Mouse (Mus musculus) liver, embryonic 16.5 days (tissue): ENCODE data around the gene St8sia1. TPM values are rescaled to one million over a fixed set of nuclear protein-coding genes. Genes with fewer than 3 reads are reported as not detected.
"Not testable (repeated sequence)": the region's sequence is repeated elsewhere in the genome, so short reads cannot be mapped to it uniquely, and the experiment has no call there.

ENCODE experiments used
- ATAC-seq: fragments of 200-750 bp; cut with Nextera tagmentation; 2 replicates; pipeline ENCODE4 v1.8.0; 2017; ENCODE audit warnings: low read depth, mild to moderate bottlenecking, moderate number of reproducible peaks, moderate library complexity
- H3K27ac ChIP-seq: fragments of 300-500 bp; sonication (generic); 2 replicates; pipeline ENCODE4 v1.5.1; 2014; ENCODE audit warnings: mild to moderate bottlenecking, low read length
- H3K27me3 ChIP-seq: fragments of 300-500 bp; sonication (generic); 2 replicates; pipeline ENCODE4 v1.6.1; 2014; ENCODE audit warnings: low read depth, low read length, mixed read lengths; ENCODE audit not compliant: control insufficient read depth, insufficient read depth
- H3K36me3 ChIP-seq: fragments of 300-500 bp; sonication (generic); 2 replicates; pipeline ENCODE4 v1.6.1; 2014; ENCODE audit warnings: mild to moderate bottlenecking; ENCODE audit not compliant: control insufficient read depth, insufficient read depth
- H3K4me1 ChIP-seq: fragments of 300-500 bp; sonication (generic); 2 replicates; pipeline ENCODE4 v1.6.1; 2014; ENCODE audit warnings: low read depth, low read length, mixed read lengths; ENCODE audit not compliant: control insufficient read depth
- H3K4me2 ChIP-seq: fragments of 300-500 bp; sonication (generic); 2 replicates; pipeline ENCODE4 v1.6.1; 2014; ENCODE audit warnings: low read depth, low read length, mixed read lengths
- H3K4me3 ChIP-seq: fragments of 300-500 bp; sonication (generic); 2 replicates; pipeline ENCODE4 v1.5.1; 2014; ENCODE audit warnings: low read depth, mild to moderate bottlenecking, low read length
- H3K9ac ChIP-seq: fragments of 300-500 bp; sonication (generic); 2 replicates; pipeline ENCODE4 v1.6.1; 2014; ENCODE audit warnings: low read depth, low read length
- H3K9me3 ChIP-seq: fragments of 300-500 bp; sonication (generic); replicated peaks from 2 replicates; pipeline ENCODE4 v1.6.1; 2016; ENCODE audit warnings: low read length; ENCODE audit not compliant: control insufficient read depth
- WGBS: fragments of 180-500 bp; shearing (Covaris S2); extraction: QIAGEN DNeasy Blood & Tissue Kit; methylation state at CpG from one replicate; pipeline ENCODE4 v1.1.7; 2014; ENCODE audit not compliant: insufficient replicate concordance; 5-methylcytosine and 5-hydroxymethylcytosine counted together
- polyA plus RNA-seq: library from polyadenylated mRNA; unstranded; fragments of >200 nt; fragmentation: Nextera tagmentation; extraction: Ambion mirVana; gene quantifications from 2 replicates; pipeline ENCODE4 v1.2.1, GENCODE M21; 2015

Gene St8sia1
- polyA plus RNA-seq, 1 experiment from 2014 or later, result 0.05 TPM

DNA sequence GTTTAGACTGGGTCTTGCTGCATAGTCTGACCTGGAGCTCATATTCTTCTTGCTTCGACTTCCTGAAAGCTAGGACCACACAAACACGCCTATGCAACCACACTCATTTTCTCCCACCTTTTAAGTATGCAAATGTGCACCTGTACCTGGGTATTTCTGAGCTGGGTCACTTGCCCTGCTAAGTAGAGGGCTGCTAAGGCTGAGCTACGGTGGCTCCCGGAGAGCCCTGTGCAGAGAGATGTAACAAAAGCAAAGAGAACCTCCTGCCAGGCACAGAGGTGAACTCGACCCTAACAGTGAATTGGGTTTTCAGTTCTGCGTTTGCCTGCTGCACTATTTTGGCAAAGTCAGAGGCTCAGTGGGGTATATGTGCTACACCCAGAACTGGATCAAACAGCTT lies 23.4 kb upstream of the St8sia1 start:
- Histone ChIP-seq H3K27me3 (no peaks in the 10 kb centered on the region), H3K4me3 (no peak overlapping the region), H3K4me2 (no peak overlapping the region), H3K4me1 (no peaks in the 10 kb centered on the region), H3K27ac (no peak overlapping the region), H3K9ac (no peak overlapping the region), H3K36me3 (no peaks in the 10 kb centered on the region), H3K9me3 (no peaks in the 10 kb centered on the region)
- ATAC-seq, result no peak
- WGBS, result 54% methylated on average over 6 of the region's 6 CpGs

DNA sequence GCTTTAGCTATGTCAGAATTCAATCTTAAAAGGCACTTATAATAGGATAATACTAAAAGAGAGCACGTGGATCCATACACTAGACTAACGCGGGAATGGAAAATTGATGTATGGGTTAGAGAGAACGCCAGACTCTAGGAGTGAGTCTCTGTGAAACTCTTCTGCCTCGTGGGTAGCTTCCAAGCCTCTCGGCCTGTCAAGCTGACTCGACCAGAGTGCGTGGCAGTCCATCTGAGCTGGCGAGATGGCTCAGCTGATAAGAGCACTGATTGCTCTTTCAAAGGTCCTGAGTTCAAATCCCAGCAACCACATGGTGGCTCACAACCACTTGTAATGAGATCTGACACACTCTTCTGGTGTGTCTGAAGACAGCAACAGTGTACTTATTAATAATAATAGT lies 22.5 kb upstream of the St8sia1 start:
- H3K4me1 ChIP-seq, H3K9me3 ChIP-seq, H3K4me3 ChIP-seq, ATAC-seq, H3K36me3 ChIP-seq, H3K27me3 ChIP-seq, H3K9ac ChIP-seq, H3K27ac ChIP-seq, H3K4me2 ChIP-seq: not testable (repeated sequence)
- WGBS, result 63% methylated on average over 9 of the region's 9 CpGs

DNA sequence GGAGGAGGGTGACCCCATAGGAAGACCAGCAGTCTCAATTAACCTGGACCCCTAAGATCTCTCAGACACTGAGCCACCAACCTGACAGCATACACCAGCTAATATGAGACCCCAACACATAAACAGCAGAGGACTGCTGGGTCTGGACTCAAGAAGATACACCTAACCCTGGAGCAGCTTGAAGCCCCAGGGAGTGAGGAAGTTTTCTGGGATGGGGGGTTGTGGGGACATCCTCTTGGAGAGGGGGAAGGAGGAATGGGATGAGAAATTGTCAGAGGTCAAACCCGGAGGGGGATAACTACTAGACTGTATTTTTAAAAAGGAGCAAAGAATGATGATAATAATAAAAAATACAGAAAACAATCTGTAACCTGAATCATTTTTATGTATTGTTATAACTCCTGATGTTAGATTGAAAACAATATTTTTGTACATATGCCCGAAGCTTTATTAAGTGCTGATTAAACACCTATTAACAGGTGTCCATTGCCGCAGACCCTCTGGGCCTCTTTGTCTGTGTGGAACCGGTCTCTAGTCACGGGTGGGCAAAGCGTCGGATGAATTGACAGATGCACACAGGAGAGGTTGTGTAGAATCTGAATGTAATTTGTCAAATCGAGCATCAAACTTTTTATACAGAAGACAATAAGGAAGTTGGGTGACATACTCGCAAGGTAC lies 21.4 kb upstream of the St8sia1 start:
- not testable (repeated sequence) for H3K4me2 ChIP-seq, H3K9ac ChIP-seq, ATAC-seq, H3K4me3 ChIP-seq, H3K27me3 ChIP-seq, H3K4me1 ChIP-seq, H3K36me3 ChIP-seq, H3K9me3 ChIP-seq, H3K27ac ChIP-seq
- WGBS, result 78% methylated on average over 9 of the region's 9 CpGs

DNA sequence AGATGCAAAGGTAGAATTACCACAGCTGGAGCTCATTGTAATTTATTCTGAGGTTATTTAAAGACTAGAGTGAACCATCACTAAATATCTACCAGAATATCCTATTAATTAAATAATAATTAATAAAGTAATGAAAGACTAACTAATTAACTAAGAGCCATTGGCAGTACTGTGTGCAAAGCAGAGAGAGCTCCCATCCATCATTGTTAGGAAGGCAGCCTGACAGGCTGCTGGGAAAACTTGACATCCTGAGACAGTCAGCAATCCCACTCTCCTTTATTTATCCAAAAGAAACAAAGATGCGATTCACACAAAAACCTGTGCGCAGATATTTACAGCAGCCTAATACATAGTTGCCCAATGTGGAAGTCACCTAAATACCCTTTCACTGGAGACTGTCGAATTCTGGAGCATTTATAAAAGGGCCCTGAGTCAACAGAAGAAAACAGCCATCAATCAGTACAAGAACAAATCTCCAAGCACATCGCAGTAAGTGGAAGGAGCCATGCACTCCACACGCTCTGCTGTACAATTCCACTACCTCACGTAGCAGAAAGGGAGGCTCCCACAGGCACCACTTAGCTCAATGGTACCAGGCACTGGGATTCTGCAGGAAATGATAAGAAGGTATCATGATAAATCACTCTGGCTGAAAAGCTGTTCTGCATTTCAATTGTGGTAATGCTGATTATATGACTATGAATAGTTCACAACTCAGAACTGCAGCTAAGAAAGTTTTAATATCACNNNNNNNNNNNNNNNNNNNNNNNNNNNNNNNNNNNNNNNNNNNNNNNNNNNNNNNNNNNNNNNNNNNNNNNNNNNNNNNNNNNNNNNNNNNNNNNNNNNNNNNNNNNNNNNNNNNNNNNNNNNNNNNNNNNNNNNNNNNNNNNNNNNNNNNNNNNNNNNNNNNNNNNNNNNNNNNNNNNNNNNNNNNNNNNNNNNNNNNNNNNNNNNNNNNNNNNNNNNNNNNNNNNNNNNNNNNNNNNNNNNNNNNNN lies 15.7 kb upstream of the St8sia1 start:
- Histone ChIP-seq H3K4me2 (no peak overlapping the region), H3K27ac (no peak overlapping the region), H3K4me3 (no peak overlapping the region), H3K4me1 (no peaks in the 10 kb centered on the region), H3K9ac (no peak overlapping the region), H3K36me3 (no peaks in the 10 kb centered on the region), H3K27me3 (no peaks in the 10 kb centered on the region), H3K9me3 (no peaks in the 10 kb centered on the region)
- ATAC-seq, result no peak
- WGBS, result 36% methylated on average over 6 of the region's 6 CpGs

DNA sequence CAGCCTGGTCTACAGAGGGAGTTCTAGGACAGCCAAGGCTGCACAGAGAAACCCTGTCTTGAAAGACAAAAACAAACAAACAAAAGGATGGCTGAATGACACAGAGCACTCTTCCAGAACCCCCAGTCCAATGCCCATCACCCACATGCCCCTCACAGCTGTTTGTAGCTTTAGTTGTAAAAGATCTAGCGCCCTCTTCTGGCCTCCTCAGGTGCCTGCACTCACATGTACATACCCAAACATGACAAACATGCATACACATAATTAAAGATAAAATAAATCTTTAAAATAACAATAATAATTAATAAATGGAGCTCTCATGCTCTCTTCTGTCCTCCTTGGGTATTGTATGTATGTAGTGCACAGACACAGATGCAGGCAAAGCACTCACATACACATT lies 13.0 kb upstream of the St8sia1 start:
- ATAC-seq, result no peak
- no peaks in the 10 kb centered on the region for H3K36me3 ChIP-seq
- 35% methylated on average over 1 of the region's 1 CpGs for WGBS
- no peak overlapping the region for H3K27ac ChIP-seq
- no peak overlapping the region for H3K4me2 ChIP-seq
- no peak overlapping the region for H3K4me3 ChIP-seq
- no peak overlapping the region for H3K9ac ChIP-seq
- no peaks in the 10 kb centered on the region for H3K27me3 ChIP-seq
- no peaks in the 10 kb centered on the region for H3K4me1 ChIP-seq
- H3K9me3 ChIP-seq, result no peaks in the 10 kb centered on the region

DNA sequence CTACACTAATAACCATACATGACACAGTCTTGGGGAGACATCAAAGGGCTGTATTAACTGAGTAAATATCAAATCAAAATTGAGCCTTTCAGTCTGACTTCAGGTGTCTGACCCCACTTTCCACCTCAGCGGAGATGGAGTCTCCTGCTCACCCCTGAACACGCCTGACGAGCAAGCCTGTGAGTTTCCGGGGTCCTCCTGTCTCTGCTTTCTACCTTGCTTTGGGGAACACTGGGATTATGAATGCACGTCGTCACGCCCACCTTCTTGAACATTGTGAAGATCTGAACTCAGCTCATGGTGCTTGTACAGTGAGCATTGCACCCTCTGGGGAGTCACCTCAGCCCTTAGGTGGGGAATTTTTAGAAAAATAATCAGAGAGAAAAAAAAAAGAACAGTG lies 9.0 kb upstream of the St8sia1 start:
- Histone ChIP-seq H3K27me3 (no peaks in the 10 kb centered on the region), H3K4me1 (no peaks in the 10 kb centered on the region), H3K27ac (no peak overlapping the region), H3K4me3 (no peak overlapping the region), H3K9me3 (no peaks in the 10 kb centered on the region), H3K9ac (no peak overlapping the region), H3K36me3 (no peaks in the 10 kb centered on the region), H3K4me2 (no peak overlapping the region)
- WGBS, result 71% methylated on average over 7 of the region's 7 CpGs
- no peak for ATAC-seq

DNA sequence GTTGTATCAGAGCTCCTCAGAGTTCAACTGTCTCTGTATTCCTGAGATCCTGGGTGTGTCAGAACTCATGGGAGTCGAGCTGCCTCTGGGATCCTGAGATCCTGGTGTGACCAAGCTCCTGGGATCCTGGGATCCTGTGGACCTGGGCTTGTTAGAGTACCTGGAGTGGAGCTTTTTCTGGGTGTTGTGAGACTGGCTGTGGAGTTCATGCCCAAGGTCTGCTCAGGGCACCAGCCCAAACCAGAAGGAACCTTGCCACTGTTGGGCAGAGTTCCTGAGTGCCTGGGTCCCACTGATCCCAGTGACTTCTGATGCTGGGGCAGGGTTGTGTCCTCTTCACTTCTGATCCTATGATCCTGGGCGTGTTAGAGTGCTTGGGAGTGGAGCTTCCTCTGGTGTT lies 8.0 kb upstream of the St8sia1 start:
- WGBS, result 32% methylated on average over 2 of the region's 2 CpGs
- no peak for ATAC-seq
- no peak overlapping the region for H3K27ac ChIP-seq
- no peaks in the 10 kb centered on the region for H3K4me1 ChIP-seq
- no peaks in the 10 kb centered on the region for H3K36me3 ChIP-seq
- H3K9ac ChIP-seq, result no peak overlapping the region
- no peak overlapping the region for H3K4me3 ChIP-seq
- H3K9me3 ChIP-seq, result no peaks in the 10 kb centered on the region
- no peak overlapping the region for H3K4me2 ChIP-seq
- H3K27me3 ChIP-seq, result no peaks in the 10 kb centered on the region

DNA sequence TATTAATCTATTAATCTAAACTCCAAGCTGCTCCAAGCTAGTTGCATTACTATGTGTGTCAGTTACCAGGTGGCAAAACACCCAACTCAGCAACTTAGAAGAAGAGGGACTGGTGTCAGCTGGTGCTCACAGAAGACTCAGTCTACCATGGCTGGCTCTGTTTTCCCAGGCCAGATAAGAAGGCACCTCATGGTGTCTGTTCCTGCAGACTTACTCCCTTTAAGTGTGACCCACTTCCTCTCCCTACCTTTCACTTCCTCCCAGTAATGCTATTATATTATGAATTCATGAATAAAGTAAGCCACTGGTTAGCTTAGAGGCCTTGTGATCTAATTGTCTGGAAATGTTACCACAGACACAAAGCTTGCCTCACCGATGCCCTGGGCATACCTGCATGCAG lies 3.2 kb upstream of the St8sia1 start:
- no peak overlapping the region for H3K4me3 ChIP-seq
- H3K4me1 ChIP-seq, result no peaks in the 10 kb centered on the region; the same call in 1 of the 2 replicates
- no peaks in the 10 kb centered on the region for H3K36me3 ChIP-seq
- no peaks in the 10 kb centered on the region for H3K9me3 ChIP-seq
- no peak overlapping the region for H3K27ac ChIP-seq
- ATAC-seq, result no peak
- H3K27me3 ChIP-seq, result peaks cover 28% of the 10 kb centered on the region
- H3K9ac ChIP-seq, result no peak overlapping the region
- 80% methylated on average over 1 of the region's 1 CpGs for WGBS
- no peak overlapping the region for H3K4me2 ChIP-seq
